ENCODE assay signal across 12 mouse cellular contexts in the genomic region with DNA sequence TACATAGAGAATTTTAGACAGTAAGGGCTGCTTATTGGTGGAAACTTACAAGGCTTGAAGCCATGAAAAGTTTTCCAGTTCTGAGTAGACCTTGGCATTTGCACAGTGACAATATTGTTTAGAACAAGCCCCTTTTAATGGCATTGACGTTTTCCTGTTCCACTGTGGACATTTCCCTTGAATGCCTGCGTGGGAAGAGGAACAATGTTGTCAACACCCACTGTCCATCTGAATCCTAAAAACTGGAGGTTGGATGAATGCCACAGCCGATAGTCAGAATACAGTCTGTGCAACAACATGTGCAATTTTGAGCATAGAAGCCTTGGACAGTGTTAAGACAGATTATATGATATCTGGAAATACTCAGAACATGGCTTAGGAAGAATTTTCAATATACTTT.
A peak's percentile ranks its signal among the peaks of the same experiment; 100 is the strongest.
DNase-seq lines count a peak whose midpoint lies in the region.
"Had no signal": no experiment of that assay in that cellular context is flagged by ENCODE, and none has a peak within 500 bp of the region (broad histone marks: within the 10 kb centered on the region; RNA-seq: fewer than 3 reads in every experiment).

No protein-coding gene starts in this region.

- no peaks in the 10 kb centered on the region for H3K9me3 ChIP-seq in midbrain, embryonic 10.5 days (replicated peaks)
- H3K9me3 ChIP-seq: forebrain, embryonic 12.5 days; midbrain, embryonic 15.5 days had no signal

- no peak overlapping the region for H3K27ac ChIP-seq in midbrain, embryonic 10.5 days (replicated peaks)
- H3K27ac ChIP-seq: forebrain, embryonic 12.5 days; midbrain, embryonic 15.5 days had no signal

- peaks cover 9% of the 10 kb centered on the region for H3K4me1 ChIP-seq in midbrain, embryonic 10.5 days
- H3K4me1 ChIP-seq: forebrain, embryonic 12.5 days; midbrain, embryonic 15.5 days had no signal

- 76% methylated on average over 3 of the region's 3 CpGs for WGBS in midbrain, embryonic 10.5 days

- no peak overlapping the region for H3K4me3 ChIP-seq in midbrain, embryonic 10.5 days
- H3K4me3 ChIP-seq: forebrain, embryonic 12.5 days; midbrain, embryonic 15.5 days had no signal

- H3K27me3 ChIP-seq in midbrain, embryonic 10.5 days (ENCODE audit: low read depth, poor library complexity, severe bottlenecking) = no peaks in the 10 kb centered on the region
- H3K27me3 ChIP-seq: forebrain, embryonic 12.5 days; midbrain, embryonic 15.5 days had no signal

- intact Hi-C loops in heart, postnatal 36 days (cut with DNase I) = loop anchor here (2.0 kb wide), 1 partner anchor 78 kb away; no protein-coding TSS in a partner anchor
- intact Hi-C loops in heart, postnatal 14 days (cut with DNase I) = loop anchor here (2.0 to 10.0 kb wide), 2 partner anchors 78 to 92 kb away; a partner anchor contains a TSS

- no peaks in the 10 kb centered on the region for H3K36me3 ChIP-seq in midbrain, embryonic 10.5 days
- H3K36me3 ChIP-seq: forebrain, embryonic 12.5 days; midbrain, embryonic 15.5 days had no signal

- DNase-seq in heart, adult 8-10 months (ENCODE audit: low spot score) = peak; percentile 75
- DNase-seq in heart, postnatal 36 days = no peak
- peak; percentile 36 to 52 for DNase-seq in right cerebral cortex, postnatal 10 days (ENCODE audit: low spot score in 2 of 2)
- DNase-seq in right cerebral cortex, postnatal 25 days = no peak
- DNase-seq in heart, postnatal 14 days = peak; percentile 32 to 58
- DNase-seq in midbrain, embryonic 10.5 days (ENCODE audit: low spot score) = no peak
- DNase-seq in c-Kit-positive CD71-positive TER-119-positive erythroid progenitor cells, embryonic 14.5 days (ENCODE audit: low spot score) = no peak
- DNase-seq: cerebellum, adult 9-11 months; gastrocnemius, postnatal 25 days; liver, postnatal 0 days had no signal

Comparison
In these comparisons a context has a peak if more than half of its experiments do, and no peak if none do; other contexts are left out.
1. DNase-seq: peak in heart, adult 8-10 months (single experiment), right cerebral cortex, postnatal 10 days (2 of 2) and heart, postnatal 14 days (2 of 2); none in heart, postnatal 36 days (0 of 2), right cerebral cortex, postnatal 25 days (single experiment), midbrain, embryonic 10.5 days (single experiment) and c-Kit-positive CD71-positive TER-119-positive erythroid progenitor cells, embryonic 14.5 days (single experiment).